Mouse (Mus musculus) neural tube, embryonic 11.5 days (tissue): ENCODE measurements around the gene Fbrsl1. TPM values are rescaled to one million over a fixed set of nuclear protein-coding genes. Genes with fewer than 3 reads are reported as not detected.

Experiments used
- ATAC-seq: fragments of 200-750 bp; cut with Nextera tagmentation; 2 replicates; pipeline ENCODE4 v1.8.0; 2017; ENCODE audit warnings: moderate number of reproducible peaks, mild to moderate bottlenecking, moderate TSS enrichment, moderate library complexity; ENCODE audit not compliant: insufficient read depth, low FRiP score, low TSS enrichment
- DNase-seq: peaks from one replicate; pipeline ENCODE4 v3.0.0-alpha.2; 2015; ENCODE audit warnings: low spot score
- H3K27ac ChIP-seq: fragments of 300-500 bp; sonication (generic); 2 replicates; pipeline ENCODE4 v1.5.1; 2014; ENCODE audit warnings: low read depth, mild to moderate bottlenecking, low read length
- H3K27me3 ChIP-seq: fragments of 300-500 bp; sonication (generic); 2 replicates; pipeline ENCODE4 v1.6.1; 2014; ENCODE audit warnings: mild to moderate bottlenecking, low read length, mixed read lengths; ENCODE audit not compliant: control insufficient read depth, insufficient read depth
- H3K36me3 ChIP-seq: fragments of 300-500 bp; sonication (generic); 2 replicates; pipeline ENCODE4 v1.6.1; 2014; ENCODE audit warnings: mild to moderate bottlenecking, low read length, moderate library complexity, mixed read lengths; ENCODE audit not compliant: control insufficient read depth, insufficient read depth
- H3K4me1 ChIP-seq: fragments of 300-500 bp; sonication (generic); 2 replicates; pipeline ENCODE4 v1.6.1; 2014; ENCODE audit warnings: low read length, mixed read lengths; ENCODE audit not compliant: control insufficient read depth, insufficient read depth
- H3K4me2 ChIP-seq: fragments of 300-500 bp; sonication (generic); 2 replicates; pipeline ENCODE4 v1.6.1; 2014; ENCODE audit warnings: low read depth, mild to moderate bottlenecking, moderate library complexity
- H3K4me3 ChIP-seq: fragments of 300-500 bp; sonication (generic); 2 replicates; pipeline ENCODE4 v1.5.1; 2014; ENCODE audit warnings: low read depth, low read length
- H3K9ac ChIP-seq: fragments of 300-500 bp; sonication (generic); 2 replicates; pipeline ENCODE4 v1.6.1; 2014; ENCODE audit warnings: mild to moderate bottlenecking, low read length
- H3K9me3 ChIP-seq: fragments of 300-500 bp; sonication (generic); 2 replicates; pipeline ENCODE4 v1.6.1; 2016; ENCODE audit warnings: low read length; ENCODE audit not compliant: control insufficient read depth
- WGBS: fragments of 180-500 bp; shearing (Covaris S2); extraction: QIAGEN DNeasy Blood & Tissue Kit; methylation state at CpG from one replicate; pipeline ENCODE4 v1.1.7; 2014; 5-methylcytosine and 5-hydroxymethylcytosine counted together
- polyA plus RNA-seq: library from polyadenylated mRNA; unstranded; fragments of >200 nt; fragmentation: Nextera tagmentation; extraction: Ambion mirVana; gene quantifications from 2 replicates; pipeline ENCODE4 v1.2.1, GENCODE M21; 2014

Fbrsl1 gene
- polyA plus RNA-seq, 1 experiment from 2014 or later, result 25.4 TPM

DNA sequence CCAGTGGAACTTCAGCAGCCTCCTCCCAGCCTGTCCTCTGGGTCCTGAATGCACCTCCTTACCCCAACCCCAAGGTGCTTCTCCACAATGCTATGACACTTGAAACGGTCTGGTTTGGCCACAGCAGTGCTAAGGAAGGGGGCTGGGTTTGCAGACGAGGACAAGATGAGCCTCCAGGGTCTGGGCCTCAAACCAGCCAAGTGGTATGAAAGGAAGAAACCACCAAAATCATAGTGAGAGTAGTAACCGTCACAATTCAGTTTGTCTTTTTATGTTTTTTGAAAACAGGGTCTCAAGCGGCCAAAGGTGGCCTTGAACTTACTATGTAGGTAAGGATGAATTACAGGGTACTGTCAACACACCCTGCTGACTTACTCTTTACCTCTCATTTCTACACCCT lies 23.1 kb downstream of the Fbrsl1 start:
- no peaks in the 10 kb centered on the region for H3K36me3 ChIP-seq
- WGBS, result 85% methylated on average over 4 of the region's 4 CpGs

DNA sequence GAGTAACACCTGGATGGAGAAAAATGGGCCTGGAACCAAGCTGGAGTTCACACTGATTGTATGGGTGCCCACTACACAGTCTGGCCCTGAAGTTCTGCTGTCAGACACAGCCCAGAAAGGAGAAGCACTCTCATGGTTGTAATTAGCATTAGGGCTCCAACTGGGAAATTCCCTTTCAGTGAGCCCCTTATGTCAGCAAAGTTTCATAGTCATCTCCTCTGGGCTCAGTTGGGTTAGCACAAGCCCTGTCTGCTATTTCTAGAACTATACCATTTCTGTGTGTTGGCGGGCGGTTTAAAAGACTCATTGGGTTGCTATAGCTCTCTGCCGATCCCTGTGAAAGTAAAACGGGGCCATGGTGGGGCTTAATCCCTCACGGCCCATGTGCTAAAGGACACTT lies 24.1 kb downstream of the Fbrsl1 start:
- no peaks in the 10 kb centered on the region for H3K9me3 ChIP-seq
- no peak overlapping the region for H3K27ac ChIP-seq
- H3K4me3 ChIP-seq, result no peak overlapping the region
- DNase-seq, result no peak
- no peaks in the 10 kb centered on the region for H3K36me3 ChIP-seq
- WGBS, result 87% methylated on average over 5 of the region's 5 CpGs
- H3K27me3 ChIP-seq, result no peaks in the 10 kb centered on the region
- no peaks in the 10 kb centered on the region for H3K4me1 ChIP-seq
- no peak for ATAC-seq
- H3K4me2 ChIP-seq, result no peak overlapping the region
- no peak overlapping the region for H3K9ac ChIP-seq

More for the DNA sequence above, 23.1 kb downstream of the Fbrsl1 start:
- no peaks in the 10 kb centered on the region for H3K9me3 ChIP-seq
- no peak overlapping the region for H3K27ac ChIP-seq
- no peaks in the 10 kb centered on the region for H3K4me1 ChIP-seq
- H3K9ac ChIP-seq, result no peak overlapping the region
- no peak overlapping the region for H3K4me3 ChIP-seq
- DNase-seq (no peak), ATAC-seq (no peak)
- H3K4me2 ChIP-seq, result no peak overlapping the region
- no peaks in the 10 kb centered on the region for H3K27me3 ChIP-seq

DNA sequence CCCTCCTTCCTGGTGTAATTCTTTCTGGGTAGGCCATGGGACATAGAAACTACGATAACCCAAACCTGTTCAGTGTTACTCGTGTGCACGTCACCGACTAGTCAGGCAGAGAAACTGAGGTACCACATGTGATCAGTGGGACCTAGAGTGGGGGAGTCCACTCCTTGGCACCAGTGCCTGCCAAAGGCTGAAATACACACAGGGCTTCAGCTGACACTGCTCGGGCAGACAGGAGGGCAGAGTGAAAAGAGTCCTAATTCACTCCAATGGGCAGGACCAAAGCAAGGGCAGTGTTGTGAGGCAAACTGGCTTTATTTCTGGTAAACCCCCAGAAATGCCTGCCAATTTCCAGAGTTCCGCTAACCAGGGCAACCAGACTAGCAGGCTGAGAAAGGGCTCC lies 26.9 kb downstream of the Fbrsl1 start:
- peaks cover 14% of the 10 kb centered on the region for H3K4me1 ChIP-seq
- DNase-seq (no peak), ATAC-seq (no peak)
- no peaks in the 10 kb centered on the region for H3K27me3 ChIP-seq
- no peak overlapping the region for H3K27ac ChIP-seq
- H3K4me3 ChIP-seq, result no peak overlapping the region
- no peak overlapping the region for H3K9ac ChIP-seq
- H3K9me3 ChIP-seq, result no peaks in the 10 kb centered on the region
- H3K36me3 ChIP-seq, result no peaks in the 10 kb centered on the region
- no peak overlapping the region for H3K4me2 ChIP-seq
- 94% methylated on average over 6 of the region's 6 CpGs for WGBS

DNA sequence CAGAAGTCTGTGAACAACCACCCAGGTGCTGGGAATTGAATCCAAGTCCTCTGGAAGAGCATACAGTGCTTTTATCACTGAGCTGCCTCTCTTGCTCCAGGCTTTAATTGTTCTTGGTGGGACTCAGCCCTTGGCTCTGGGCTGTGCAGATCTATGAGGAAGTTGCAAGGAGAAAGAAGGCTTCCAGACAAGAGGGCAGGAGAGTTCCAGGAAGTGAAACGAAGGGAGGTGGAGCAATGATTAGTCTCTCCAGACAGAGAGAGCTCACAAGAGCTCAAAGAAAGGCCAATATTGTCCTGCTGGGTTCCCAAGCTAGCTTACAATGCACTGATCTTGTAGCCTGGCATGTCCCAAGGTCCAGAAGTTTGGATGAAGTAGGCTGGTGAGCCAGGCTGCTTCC lies 27.4 kb downstream of the Fbrsl1 start:
- ATAC-seq, result no peak
- Histone ChIP-seq H3K27me3 (no peaks in the 10 kb centered on the region), H3K9me3 (no peaks in the 10 kb centered on the region), H3K4me2 (no peak overlapping the region), H3K9ac (no peak overlapping the region), H3K4me1 (peaks cover 19% of the 10 kb centered on the region), H3K4me3 (no peak overlapping the region), H3K27ac (no peak overlapping the region), H3K36me3 (no peaks in the 10 kb centered on the region)
- DNase-seq, result no peak
- WGBS, result 78% methylated on average over 1 of the region's 1 CpGs

DNA sequence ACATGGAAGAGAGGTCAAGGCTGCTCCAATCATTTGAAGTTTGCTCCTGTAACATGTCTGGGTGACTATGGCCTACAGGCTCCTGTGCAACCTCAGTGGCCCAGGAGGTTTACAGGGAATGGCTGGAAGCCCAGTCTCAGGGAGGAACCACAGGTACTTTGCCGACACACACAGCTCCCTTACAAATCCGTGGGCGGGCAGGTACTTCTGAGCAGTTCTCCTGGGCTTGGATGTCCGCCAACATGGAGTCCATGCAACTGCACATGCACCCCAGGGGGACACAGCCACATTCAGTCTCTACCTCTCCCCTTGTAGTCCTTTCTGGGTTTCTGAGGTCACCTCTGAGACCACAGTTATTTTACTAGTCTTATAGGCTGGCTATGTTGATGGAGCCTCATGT lies 28.1 kb downstream of the Fbrsl1 start:
- no peak overlapping the region for H3K4me2 ChIP-seq
- H3K4me1 ChIP-seq, result peaks cover 23% of the 10 kb centered on the region
- H3K36me3 ChIP-seq, result no peaks in the 10 kb centered on the region
- DNase-seq, result no peak
- no peak overlapping the region for H3K27ac ChIP-seq
- H3K9me3 ChIP-seq, result no peaks in the 10 kb centered on the region
- H3K27me3 ChIP-seq, result no peaks in the 10 kb centered on the region
- H3K4me3 ChIP-seq, result no peak overlapping the region
- H3K9ac ChIP-seq, result no peak overlapping the region
- no peak for ATAC-seq
- 90% methylated on average over 4 of the region's 4 CpGs for WGBS

DNA sequence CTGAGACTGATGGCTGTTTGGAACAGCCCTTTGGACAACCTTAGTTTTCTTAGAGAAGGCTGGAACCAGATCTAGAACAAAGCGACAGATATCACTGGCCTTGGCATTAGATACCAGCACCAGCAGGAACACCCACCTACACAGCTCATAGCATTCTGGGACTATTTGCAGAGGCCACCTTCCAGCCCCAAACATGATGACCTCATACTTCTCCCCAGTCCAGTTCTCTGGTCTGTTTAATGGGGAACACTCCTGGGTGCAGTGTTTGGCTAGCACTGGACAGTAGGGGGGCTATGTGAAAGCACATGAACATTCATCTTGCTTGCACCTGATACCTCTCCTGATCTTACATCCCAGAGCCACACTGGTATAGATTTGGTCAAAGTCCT lies 29.8 kb downstream of the Fbrsl1 start:
- ATAC-seq, result no peak
- Histone ChIP-seq H3K27ac (no peak overlapping the region), H3K9ac (no peak overlapping the region), H3K4me1 (peaks cover 23% of the 10 kb centered on the region), H3K36me3 (no peaks in the 10 kb centered on the region), H3K9me3 (no peaks in the 10 kb centered on the region), H3K4me3 (no peak overlapping the region), H3K4me2 (no peak overlapping the region), H3K27me3 (no peaks in the 10 kb centered on the region)
- DNase-seq, result no peak
- WGBS, result 97% methylated on average over 1 of the region's 1 CpGs

DNA sequence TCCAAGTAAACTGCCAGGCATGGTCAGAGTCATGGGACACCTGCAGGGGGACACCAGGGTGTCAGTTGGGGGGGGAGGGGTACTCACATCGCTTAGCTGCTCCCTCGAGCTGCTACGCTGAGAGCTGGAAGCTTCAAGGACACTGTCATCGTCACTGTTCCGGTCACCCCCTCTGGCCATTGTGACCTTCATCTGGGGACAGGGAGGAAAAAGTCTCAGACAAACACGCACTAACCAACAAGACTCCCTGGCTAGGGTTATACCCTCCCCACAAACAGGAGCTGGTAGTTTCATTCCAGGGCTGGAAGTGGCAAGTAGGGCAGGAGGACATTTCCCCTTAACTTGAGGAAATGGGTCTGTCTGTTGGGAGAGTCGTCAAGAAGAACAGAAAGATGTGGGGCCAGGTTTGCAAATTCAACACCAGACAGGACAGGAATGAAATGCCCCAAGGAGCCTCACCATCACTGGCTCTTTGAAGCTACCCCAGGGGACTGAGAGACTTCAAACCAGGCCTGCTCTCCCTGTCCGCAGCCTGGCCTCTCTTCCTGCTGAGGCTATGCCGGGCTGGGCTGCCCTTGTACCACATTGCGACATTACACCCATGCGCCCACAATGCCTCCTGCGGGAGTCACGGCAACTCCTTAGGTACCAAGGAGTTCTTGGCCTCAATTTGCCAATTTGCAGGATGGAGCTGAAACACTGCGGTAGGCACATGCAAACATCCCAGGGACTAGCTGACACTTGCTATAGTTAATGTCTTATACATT lies 30.4 kb downstream of the Fbrsl1 start:
- peaks cover 26% of the 10 kb centered on the region for H3K4me1 ChIP-seq
- no peak overlapping the region for H3K27ac ChIP-seq

DNA sequence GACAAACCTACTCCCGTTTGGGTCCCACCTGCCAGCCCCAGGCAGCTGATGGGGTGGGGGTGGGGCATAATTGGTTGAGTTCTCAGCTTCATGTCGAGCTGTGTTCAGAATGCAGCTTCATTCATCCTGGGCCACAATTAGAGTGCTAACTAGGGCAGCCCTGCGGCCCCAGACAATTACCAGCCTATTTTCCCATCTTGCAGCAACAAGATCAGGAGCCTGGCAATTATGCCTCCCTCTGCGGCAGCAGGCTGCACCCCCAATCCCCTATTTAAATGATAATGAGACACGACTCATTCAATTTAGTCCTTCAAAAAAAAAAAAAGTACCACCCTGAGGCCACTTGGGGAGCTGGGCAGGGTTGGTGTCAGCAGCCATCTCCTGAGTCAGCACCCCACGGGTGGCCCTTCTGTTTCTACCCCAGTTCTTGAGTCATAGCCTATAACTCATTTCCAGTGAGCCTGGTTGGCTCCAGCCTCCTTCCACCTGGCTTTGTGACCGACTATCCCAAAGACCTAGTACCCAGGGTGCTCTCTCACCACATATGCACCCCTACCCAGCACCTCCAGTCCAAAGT lies 31.4 kb downstream of the Fbrsl1 start:
- H3K4me2 ChIP-seq, result no peak overlapping the region
- DNase-seq (peak; percentile 68), ATAC-seq (peak; percentile 81)
- WGBS, result 6% methylated on average over 7 of the region's 7 CpGs
- no peak overlapping the region for H3K9ac ChIP-seq
- no peak overlapping the region for H3K4me3 ChIP-seq
- no peaks in the 10 kb centered on the region for H3K36me3 ChIP-seq
- no peaks in the 10 kb centered on the region for H3K27me3 ChIP-seq
- H3K4me1 ChIP-seq, result peaks cover 26% of the 10 kb centered on the region
- no peaks in the 10 kb centered on the region for H3K9me3 ChIP-seq
- H3K27ac ChIP-seq, result peak overlapping the region; percentile 72

More for the DNA sequence above, 30.4 kb downstream of the Fbrsl1 start:
- H3K36me3 ChIP-seq, result no peaks in the 10 kb centered on the region
- DNase-seq, result no peak
- no peaks in the 10 kb centered on the region for H3K9me3 ChIP-seq
- 52% methylated on average over 14 of the region's 14 CpGs for WGBS
- no peak for ATAC-seq
- H3K27me3 ChIP-seq, result no peaks in the 10 kb centered on the region
- no peak overlapping the region for H3K9ac ChIP-seq
- H3K4me3 ChIP-seq, result no peak overlapping the region
- H3K4me2 ChIP-seq, result no peak overlapping the region
